Mouse (Mus musculus) CD4-positive naive resting alpha-beta T cell, adult 76 days (primary cell): Measurements from ENCODE around the gene Mettl14. TPM values are rescaled to one million over a fixed set of nuclear protein-coding genes. Genes with fewer than 3 reads are reported as not detected.

Experiments used
- total RNA-seq: library from RNA; stranded (reverse); gene quantifications from one replicate; pipeline ENCODE4 v1.2.4, GENCODE M21; 2023

The Mettl14 gene
- total RNA-seq = 16.1 TPM

GRCm38 (mm10) chr3:123385486-123386156 is at the start of gene Mettl14:
Gene Mettl14, minus strand, starts transcription at chr3:123386108.

Other genes starting within 250 kb of the Mettl14 start
- 0.91 TPM for gene Synpo2, start 150.0 kb downstream of the Mettl14 start, total RNA-seq
- 25.7 TPM for gene Sec24d, start 118.7 kb downstream of the Mettl14 start, total RNA-seq
- 13.2 TPM for gene Prss12, start 60.8 kb upstream of the Mettl14 start, total RNA-seq